Mouse (Mus musculus) lung, embryonic 14.5 days (tissue): ENCODE measurements around the gene Nrip1. TPM values are rescaled to one million over a fixed set of nuclear protein-coding genes. Genes with fewer than 3 reads are reported as not detected.

Source experiments
- ATAC-seq: fragments of 200-750 bp; cut with Nextera tagmentation; 2 replicates; pipeline ENCODE4 v1.8.0; 2017; ENCODE audit warnings: mild to moderate bottlenecking, moderate TSS enrichment, moderate library complexity; ENCODE audit not compliant: insufficient read depth
- DNase-seq: peaks from one replicate; pipeline ENCODE4 v3.0.0-alpha.2; 2015
- H3K27ac ChIP-seq: fragments of 300-500 bp; sonication (generic); 2 replicates; pipeline ENCODE4 v1.5.1; 2014; ENCODE audit warnings: low read depth, mild to moderate bottlenecking, moderate library complexity
- H3K27me3 ChIP-seq: fragments of 300-500 bp; sonication (generic); 2 replicates; pipeline ENCODE4 v1.6.1; 2014; ENCODE audit warnings: low read length, control low read depth; ENCODE audit not compliant: insufficient read depth
- H3K36me3 ChIP-seq: fragments of 300-500 bp; sonication (generic); 2 replicates; pipeline ENCODE4 v1.6.1; 2014; ENCODE audit warnings: control low read depth; ENCODE audit not compliant: insufficient read depth
- H3K4me1 ChIP-seq: fragments of 300-500 bp; sonication (generic); 2 replicates; pipeline ENCODE4 v1.6.1; 2014; ENCODE audit warnings: antibody characterized with exemption, control low read depth; ENCODE audit not compliant: insufficient read depth
- H3K4me2 ChIP-seq: fragments of 300-500 bp; sonication (generic); 2 replicates; pipeline ENCODE4 v1.6.1; 2014; ENCODE audit warnings: mild to moderate bottlenecking
- H3K4me3 ChIP-seq: fragments of 300-500 bp; sonication (generic); 2 replicates; pipeline ENCODE4 v1.5.1; 2014; ENCODE audit warnings: low read depth, low read length
- H3K9ac ChIP-seq: fragments of 300-500 bp; sonication (generic); 2 replicates; pipeline ENCODE4 v1.6.1; 2014
- H3K9me3 ChIP-seq: fragments of 300-500 bp; sonication (generic); 2 replicates; pipeline ENCODE4 v1.6.1; 2016; ENCODE audit warnings: low read depth, low read length, control low read depth
- CTCF ChIP-seq: IDR thresholded peaks from 2 replicates; pipeline ENCODE4 v1.5.1; 2016; ENCODE audit warnings: antibody characterized with exemption, low read depth
- WGBS: fragments of 180-500 bp; shearing (Covaris S2); extraction: QIAGEN DNeasy Blood & Tissue Kit; methylation state at CpG from one replicate; pipeline ENCODE4 v1.1.7; 2014; 5-methylcytosine and 5-hydroxymethylcytosine counted together
- polyA plus RNA-seq: library from polyadenylated mRNA; unstranded; fragments of >200 nt; fragmentation: Nextera tagmentation; extraction: Ambion mirVana; gene quantifications from 2 replicates; pipeline ENCODE4 v1.2.1, GENCODE M21; 2014

Nrip1 gene
- polyA plus RNA-seq, result 53.1 and 55.2 TPM in 2 replicates

DNA sequence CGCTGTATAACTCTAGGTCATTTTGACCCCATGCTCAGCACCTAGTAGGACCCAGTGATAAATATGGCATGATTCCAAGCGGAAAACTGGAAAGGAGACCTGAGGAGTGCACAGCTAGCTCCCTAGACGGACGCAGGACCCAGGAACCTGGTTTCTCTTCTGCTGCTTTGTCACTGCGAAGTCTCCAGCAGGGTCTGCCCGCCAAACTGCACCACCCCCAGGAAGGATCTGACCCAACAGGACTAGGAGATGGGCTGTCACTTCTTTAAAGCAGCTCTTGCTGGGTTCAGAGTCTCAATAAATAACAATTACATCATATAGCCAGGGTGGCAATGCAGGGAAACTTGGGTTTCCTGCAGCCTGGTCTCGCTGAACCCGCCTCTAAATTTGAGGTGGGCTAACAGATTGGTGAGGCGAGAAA lies at the start of gene Nrip1:
Nrip1 (minus strand) TSS at position 157 of the 421 bp plus-strand sequence.
- Histone ChIP-seq H3K27me3 (no peaks in the 10 kb centered on the region), H3K4me3 (peak within 1 kb of the TSS; percentile 87), H3K36me3 (no peaks in the 10 kb centered on the region), H3K9ac (peak within 1 kb of the TSS; percentile 98), H3K4me2 (peak within 1 kb of the TSS; percentile 85), H3K9me3 (no peaks in the 10 kb centered on the region), H3K4me1 (peaks cover 13% of the 10 kb centered on the region), H3K27ac (peak within 1 kb of the TSS; percentile 99)
- DNase-seq, result peak; percentile 81
- ATAC-seq, result peak; percentile 41
- TF ChIP-seq CTCF, result no peak
- under 1% methylated on average over 9 of the region's 9 CpGs for WGBS

DNA sequence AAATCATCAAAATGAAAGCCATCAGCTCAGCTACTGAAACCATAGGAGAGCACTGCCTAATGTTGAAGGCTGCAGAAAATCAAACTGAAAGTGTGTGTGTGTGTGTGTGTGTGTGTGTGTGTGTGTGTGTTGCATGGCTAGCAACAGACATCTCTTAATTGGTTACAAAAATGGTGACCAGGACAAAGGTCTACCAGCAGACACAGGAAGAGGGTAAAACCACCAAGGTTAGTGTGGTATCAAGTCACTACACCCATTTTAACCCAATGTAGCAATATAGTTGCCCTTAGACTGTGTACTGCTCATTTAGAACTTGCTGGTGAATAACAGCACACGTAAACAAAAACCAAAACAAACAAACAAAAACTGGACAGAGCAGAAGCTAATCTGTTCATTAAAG lies 48.9 kb upstream of the Nrip1 start:
- TF ChIP-seq CTCF, result no peak
- Histone ChIP-seq H3K4me1 (0 out of 2 replicates have a peak, but pooled peaks cover 3% of the 10 kb centered on the region), H3K27me3 (no peaks in the 10 kb centered on the region), H3K4me3 (no peak overlapping the region), H3K27ac (no peak overlapping the region), H3K36me3 (no peaks in the 10 kb centered on the region), H3K9me3 (no peaks in the 10 kb centered on the region), H3K4me2 (no peak overlapping the region), H3K9ac (no peak overlapping the region)
- 82% methylated on average over 1 of the region's 1 CpGs for WGBS
- ATAC-seq, result no peak
- no peak for DNase-seq

DNA sequence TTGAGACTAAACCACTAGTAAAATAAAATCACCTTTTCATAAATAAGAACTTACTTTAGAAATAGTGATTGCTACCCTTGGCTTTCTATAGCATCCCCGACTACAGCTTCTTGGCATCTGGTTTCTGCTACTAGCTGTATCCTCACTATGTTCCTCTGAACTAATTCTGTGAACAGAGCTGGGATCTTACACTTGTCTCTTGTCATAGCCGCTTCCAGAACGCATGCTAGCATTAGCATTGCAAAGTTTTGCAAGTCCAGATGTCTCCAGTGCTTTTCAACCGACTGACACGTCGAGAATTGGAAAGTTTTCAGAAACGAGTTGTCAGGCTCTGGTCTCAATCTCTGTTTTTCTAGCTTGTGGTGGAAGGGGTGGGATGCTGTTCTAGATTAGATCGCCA lies 46.2 kb upstream of the Nrip1 start:
- peak; percentile 75 for DNase-seq
- TF ChIP-seq CTCF, result no peak
- no peaks in the 10 kb centered on the region for H3K27me3 ChIP-seq
- no peak overlapping the region for H3K9ac ChIP-seq
- WGBS, result 38% methylated on average over 8 of the region's 8 CpGs
- no peaks in the 10 kb centered on the region for H3K9me3 ChIP-seq
- H3K4me2 ChIP-seq, result no peak overlapping the region
- H3K4me3 ChIP-seq, result no peak overlapping the region
- H3K36me3 ChIP-seq, result no peaks in the 10 kb centered on the region
- H3K27ac ChIP-seq, result no peak overlapping the region
- ATAC-seq, result 0 out of 2 replicates have a peak, but pooled peaks have one; percentile 28
- 0 out of 2 replicates have a peak, but pooled peaks cover 3% of the 10 kb centered on the region for H3K4me1 ChIP-seq

DNA sequence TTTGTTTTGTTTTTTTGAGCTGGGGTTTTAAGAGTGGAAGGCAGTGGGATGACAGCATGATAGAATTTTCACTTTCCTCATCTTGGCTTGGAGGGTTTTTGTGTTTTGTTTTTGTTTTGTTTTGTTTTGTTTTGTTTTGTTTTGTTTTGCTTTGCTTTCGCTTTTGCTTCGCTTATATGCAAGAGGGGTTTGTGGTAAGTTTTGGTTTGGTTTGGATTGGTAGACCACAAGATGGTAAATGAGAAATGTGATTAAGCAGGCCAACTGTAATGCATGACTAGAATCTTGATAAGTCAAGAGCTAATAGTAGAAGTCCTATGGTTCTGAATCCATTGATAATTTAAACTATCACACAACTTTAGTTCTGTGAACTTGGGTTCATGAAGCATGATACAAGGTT lies 42.9 kb upstream of the Nrip1 start:
- no peak overlapping the region for H3K4me3 ChIP-seq
- no peak overlapping the region for H3K4me2 ChIP-seq
- 96% methylated on average over 2 of the region's 2 CpGs for WGBS
- no peaks in the 10 kb centered on the region for H3K9me3 ChIP-seq
- no peaks in the 10 kb centered on the region for H3K4me1 ChIP-seq
- H3K9ac ChIP-seq, result no peak overlapping the region
- no peak overlapping the region for H3K27ac ChIP-seq
- no peak for TF ChIP-seq CTCF
- no peaks in the 10 kb centered on the region for H3K27me3 ChIP-seq
- DNase-seq (no peak), ATAC-seq (no peak)
- H3K36me3 ChIP-seq, result no peaks in the 10 kb centered on the region

DNA sequence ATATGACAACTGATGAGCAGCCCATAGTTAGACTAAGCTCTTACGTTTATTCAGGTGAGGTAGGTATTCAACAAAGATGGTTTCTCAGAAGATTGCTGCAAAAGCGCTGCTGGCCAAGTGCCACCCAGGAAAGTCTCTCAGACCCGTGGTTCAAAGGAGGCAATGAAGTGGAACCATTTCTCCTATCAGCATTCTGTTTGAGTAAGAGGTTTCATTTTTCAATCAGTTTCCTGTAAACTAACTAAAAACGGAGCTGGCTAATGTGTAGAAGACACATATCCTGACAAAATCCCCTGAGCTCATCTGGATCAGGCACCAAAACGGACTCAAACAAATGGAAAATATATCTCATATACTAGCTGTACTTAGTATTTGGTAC lies 42.4 kb upstream of the Nrip1 start:
- no peaks in the 10 kb centered on the region for H3K36me3 ChIP-seq
- WGBS, result 53% methylated on average over 5 of the region's 5 CpGs
- H3K4me3 ChIP-seq, result no peak overlapping the region
- no peaks in the 10 kb centered on the region for H3K9me3 ChIP-seq
- H3K4me1 ChIP-seq, result no peaks in the 10 kb centered on the region
- ATAC-seq, result no peak
- H3K9ac ChIP-seq, result no peak overlapping the region
- no peak for TF ChIP-seq CTCF
- H3K4me2 ChIP-seq, result no peak overlapping the region
- DNase-seq, result no peak
- no peak overlapping the region for H3K27ac ChIP-seq
- no peaks in the 10 kb centered on the region for H3K27me3 ChIP-seq

DNA sequence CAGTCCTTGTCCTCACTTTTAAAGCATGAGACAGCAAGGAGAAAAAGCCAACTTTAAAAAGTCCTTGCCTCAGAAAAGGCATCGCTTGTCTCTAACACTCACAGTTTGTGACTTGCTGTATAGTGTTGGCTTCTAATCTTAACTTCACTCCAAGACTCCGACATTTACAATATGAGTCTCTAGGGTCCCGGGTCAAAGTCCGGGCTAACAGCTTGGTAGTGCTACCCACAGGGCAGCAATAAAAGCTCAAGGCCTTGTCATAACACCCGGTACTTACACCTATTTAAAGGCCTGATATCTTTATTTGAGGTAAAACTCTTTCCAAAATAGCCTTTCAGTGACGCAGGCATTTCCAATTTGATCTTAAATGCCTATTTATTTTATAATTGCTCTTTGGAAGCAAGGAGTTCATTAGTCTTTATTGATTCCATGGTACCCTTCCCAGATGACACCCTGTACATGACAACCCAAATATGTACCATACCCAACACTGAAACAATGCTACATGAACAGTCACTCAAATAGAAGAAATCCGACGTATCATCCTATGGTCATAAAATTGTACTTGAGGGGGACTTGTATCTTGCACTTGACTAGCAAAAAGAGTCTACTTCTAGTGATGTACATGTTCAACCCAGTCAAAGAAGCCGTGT lies 41.9 kb upstream of the Nrip1 start:
- ATAC-seq, result no peak

DNA sequence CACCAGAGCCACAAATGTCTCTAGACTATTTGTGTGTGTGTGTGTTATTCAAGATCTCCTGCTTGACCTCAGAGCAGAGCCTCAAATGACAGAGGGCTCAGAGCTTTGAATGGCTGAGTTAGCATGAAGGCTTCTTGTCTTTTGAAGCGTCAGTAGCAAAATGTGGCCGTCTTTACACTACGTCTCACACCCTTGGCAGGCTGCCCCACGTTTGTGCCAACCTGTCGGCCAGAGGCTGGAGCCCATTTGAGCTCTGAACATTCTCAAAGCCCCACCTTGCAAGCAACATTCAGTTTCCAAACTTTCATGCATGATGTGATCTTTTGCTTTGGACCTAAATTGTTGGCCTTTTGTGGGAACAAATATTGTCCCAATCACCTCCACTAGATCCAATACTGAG lies 40.9 kb upstream of the Nrip1 start:
- Histone ChIP-seq H3K27ac (no peak overlapping the region), H3K36me3 (no peaks in the 10 kb centered on the region), H3K27me3 (no peaks in the 10 kb centered on the region), H3K4me2 (no peak overlapping the region), H3K9ac (no peak overlapping the region), H3K4me3 (no peak overlapping the region), H3K4me1 (no peaks in the 10 kb centered on the region), H3K9me3 (no peaks in the 10 kb centered on the region)
- DNase-seq (no peak), ATAC-seq (no peak)
- WGBS, result 43% methylated on average over 5 of the region's 5 CpGs
- no peak for TF ChIP-seq CTCF

More for the DNA sequence above, 41.9 kb upstream of the Nrip1 start:
- no peak for TF ChIP-seq CTCF
- H3K9me3 ChIP-seq, result no peaks in the 10 kb centered on the region
- H3K4me1 ChIP-seq, result no peaks in the 10 kb centered on the region
- no peaks in the 10 kb centered on the region for H3K36me3 ChIP-seq
- H3K4me2 ChIP-seq, result no peak overlapping the region
- H3K27ac ChIP-seq, result no peak overlapping the region
- no peaks in the 10 kb centered on the region for H3K27me3 ChIP-seq
- no peak overlapping the region for H3K9ac ChIP-seq
- WGBS, result 53% methylated on average over 9 of the region's 9 CpGs
- no peak overlapping the region for H3K4me3 ChIP-seq
- DNase-seq, result peak; percentile 44
